Mouse (Mus musculus) granulocyte monocyte progenitor cell, adult 5-6 weeks (primary cell): ENCODE results near the gene Noct. TPM values are rescaled to one million over a fixed set of nuclear protein-coding genes. Genes with fewer than 3 reads are reported as not detected.

Experiments used
- ATAC-seq: replicated peaks from 2 replicates; pipeline ENCODE4 v1.8.0; 2016; ENCODE audit warnings: mild to moderate bottlenecking, moderate TSS enrichment, inconsistent platforms; ENCODE audit not compliant: poor library complexity, severe bottlenecking
- total RNA-seq, 2 experiments: library from RNA; stranded (forward) in 1 of 2; stranded (reverse) in 1 of 2; fragments of 200-712, 200-1000 nt in 1 of 2; fragments of >200 nt in 1 of 2; fragmentation: Nextera tagmentation in 1 of 2; gene quantifications; 2 replicates each; pipeline ENCODE4 v1.2.3; 2014 to 2017

The Noct gene
- total RNA-seq, 2 experiments from 2014 or later, result 7.0 to 13.9 TPM

GRCm38 (mm10) chr3:51228821-51229205 lies 4.6 kb downstream of the Noct start:
- ATAC-seq, result no peak

DNA sequence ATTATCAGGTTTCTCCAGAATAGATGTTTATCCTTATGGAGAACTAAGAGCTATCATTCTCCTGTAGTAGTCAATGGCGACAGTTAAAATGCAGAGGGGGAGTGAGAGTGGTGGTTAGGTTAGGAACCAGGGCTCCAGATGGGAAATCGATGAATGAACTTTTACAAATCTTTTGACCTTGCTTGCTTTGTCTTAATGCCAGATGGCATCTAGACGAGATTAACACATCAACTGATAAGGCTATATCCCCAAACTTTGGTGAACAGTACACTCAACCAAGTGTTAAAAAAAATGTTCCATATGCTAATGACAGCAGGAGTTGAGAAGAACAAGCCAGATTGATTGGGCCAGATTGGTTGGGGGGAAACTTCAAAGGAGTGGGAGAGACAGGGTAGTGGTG lies 5.0 kb downstream of the Noct start:
- no peak for ATAC-seq

DNA sequence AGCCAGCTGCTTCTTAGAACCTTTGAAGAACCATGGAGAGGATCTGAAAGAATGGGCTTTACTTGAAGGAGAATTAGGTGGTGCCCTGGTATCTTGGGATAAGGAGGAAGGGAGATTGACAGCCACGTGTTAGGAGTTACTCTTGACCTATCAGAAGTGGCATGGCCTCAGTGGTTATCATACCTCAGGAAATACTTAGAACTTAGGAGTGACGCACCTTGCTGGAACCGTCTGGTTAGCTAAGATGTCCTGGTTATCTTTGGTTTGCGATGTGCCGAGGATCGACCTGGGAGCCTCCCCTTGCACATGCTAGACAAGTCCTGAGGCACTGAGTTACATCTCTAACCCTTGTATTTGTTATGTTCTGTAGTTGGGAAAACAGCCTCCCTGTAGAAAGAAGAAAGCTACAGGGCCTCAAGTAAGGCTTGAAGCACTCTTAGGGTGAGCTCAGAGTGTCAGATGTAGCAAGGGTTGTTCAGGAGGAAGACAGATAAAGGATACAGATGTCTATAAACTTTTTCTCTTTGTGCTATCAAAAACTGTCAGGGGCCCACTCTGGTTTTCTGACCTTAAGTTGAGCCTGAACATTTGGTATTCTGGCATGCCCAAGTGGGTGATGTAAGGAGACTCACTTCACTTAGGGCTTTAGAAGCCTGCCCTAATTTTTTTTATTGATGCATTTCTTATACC lies 6.0 kb downstream of the Noct start:
- ATAC-seq, result no peak

GRCm38 (mm10) chr3:51230886-51231285 lies 6.6 kb downstream of the Noct start:
- no peak for ATAC-seq

DNA sequence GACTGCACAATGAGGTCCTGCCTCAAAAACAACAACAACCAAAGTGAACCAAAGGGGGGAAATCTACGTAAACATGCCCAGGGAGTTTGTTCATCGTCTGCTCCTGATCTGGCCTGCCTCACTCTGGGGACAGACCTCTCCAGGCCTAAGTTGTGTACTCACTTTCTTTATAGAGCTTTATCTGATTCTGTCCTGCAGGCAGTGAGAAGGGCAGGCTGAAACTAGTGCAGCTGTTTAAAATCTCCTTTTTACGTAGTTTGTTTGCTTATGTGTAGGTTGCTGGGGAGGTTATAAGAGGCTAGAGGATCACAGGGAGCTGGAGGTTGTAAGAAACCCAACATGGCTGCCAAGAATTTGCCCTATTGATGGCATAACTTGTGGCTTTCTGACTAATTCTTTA lies 7.3 kb downstream of the Noct start:
- ATAC-seq, result no peak

DNA sequence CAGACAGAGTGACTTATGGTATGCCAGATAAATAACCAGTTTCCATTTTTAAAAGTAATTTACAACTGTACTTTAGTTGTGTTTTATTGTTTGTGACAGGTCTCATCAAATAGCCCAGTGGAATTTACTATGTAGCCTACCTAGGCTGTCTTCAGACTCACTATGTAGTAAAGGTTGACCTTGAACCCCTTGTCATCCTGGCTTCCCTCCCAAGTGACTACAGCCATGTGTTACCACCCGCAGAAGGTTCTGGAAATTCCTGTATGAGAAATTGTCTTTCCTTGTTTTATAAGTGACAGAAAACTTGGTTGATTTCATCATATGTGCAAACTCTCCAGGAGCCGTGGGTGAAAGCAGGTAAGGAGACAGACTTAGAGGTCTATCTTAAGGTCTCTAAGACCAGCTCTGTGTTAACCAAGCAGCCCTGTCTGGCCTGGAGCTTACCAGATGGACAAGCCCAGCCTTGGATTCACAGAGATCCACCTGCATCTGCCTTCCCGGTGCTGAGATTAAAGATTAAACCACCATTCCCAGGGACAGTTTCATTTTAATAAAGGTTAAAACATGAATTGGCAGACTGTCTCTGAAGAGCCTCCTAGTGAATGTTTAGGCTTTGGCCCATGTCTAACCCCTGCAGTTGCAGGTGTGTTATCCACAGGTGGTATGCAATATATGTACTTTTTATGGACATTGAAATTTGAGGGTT lies 8.1 kb downstream of the Noct start:
- no peak for ATAC-seq

- no peak for ATAC-seq
These were observed 9.2 kb downstream of the Noct start for GRCm38 (mm10) chr3:51233474-51233873.

- peak; percentile 84 for ATAC-seq
These were observed 9.9 kb downstream of the Noct start for GRCm38 (mm10) chr3:51233918-51234751.

DNA sequence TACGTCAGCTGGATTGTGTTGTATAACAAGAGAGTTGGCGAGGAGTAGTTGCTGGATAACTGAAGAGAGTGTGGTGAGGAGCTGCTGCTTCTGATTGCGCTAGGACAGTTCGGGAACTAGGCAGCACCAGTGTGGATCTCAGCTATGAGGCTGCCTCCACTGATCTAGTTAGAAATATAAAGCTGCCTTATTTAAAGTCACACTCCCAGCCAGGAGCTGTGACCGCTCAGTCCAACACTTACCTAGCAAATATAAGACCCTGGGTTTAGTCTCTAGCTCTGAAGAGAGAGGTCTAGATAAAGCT lies 10.5 kb downstream of the Noct start:
- ATAC-seq, result peak; percentile 8; the same call in 1 of the 2 replicates

DNA sequence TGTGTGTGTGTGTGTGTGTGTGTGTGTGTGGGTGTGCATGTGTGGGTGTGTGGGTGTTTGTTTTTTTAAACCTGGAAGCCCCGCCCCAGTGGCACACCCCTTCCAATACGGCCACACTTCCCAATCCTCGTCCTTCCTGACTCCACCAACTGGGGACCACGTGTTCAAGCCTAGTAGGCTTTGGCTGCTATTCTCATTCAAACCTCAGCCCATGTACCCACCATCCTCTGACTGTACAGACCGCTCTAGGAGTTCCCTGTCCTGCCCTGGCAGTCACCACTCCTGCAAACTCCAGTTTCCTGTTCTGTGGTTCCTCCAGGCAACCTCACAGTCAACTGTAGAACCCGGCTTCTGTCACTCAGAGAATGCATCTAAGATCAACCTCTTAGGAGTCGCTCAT lies 14.3 kb downstream of the Noct start:
- ATAC-seq, result peak; percentile 87

DNA sequence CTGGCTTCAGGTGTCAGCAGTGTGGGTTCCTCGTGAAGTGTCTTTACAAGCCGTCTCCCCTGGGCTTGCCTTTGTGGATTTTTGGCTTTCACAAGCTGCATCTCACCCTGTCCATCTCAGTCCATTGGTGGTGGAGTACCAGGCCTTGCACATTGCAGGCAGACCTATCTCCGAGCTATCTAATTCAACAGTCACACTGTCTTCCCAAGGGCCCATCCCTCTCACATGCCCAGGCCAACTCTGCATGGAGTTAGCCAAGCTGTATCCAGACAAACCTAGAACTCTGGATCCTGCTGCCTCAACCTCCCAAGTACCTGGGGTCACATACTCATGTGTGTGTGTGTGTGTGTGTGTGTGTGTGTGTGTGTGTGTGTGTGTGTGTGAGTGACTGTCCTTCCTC lies 15.3 kb downstream of the Noct start:
- no peak for ATAC-seq

- 0 out of 2 replicates have a peak, but pooled peaks have one; percentile 7 for ATAC-seq
These were observed 23.5 kb downstream of the Noct start for GRCm38 (mm10) chr3:51247704-51248103.

- ATAC-seq, result no peak
These were observed 24.4 kb downstream of the Noct start for GRCm38 (mm10) chr3:51248600-51248999.

DNA sequence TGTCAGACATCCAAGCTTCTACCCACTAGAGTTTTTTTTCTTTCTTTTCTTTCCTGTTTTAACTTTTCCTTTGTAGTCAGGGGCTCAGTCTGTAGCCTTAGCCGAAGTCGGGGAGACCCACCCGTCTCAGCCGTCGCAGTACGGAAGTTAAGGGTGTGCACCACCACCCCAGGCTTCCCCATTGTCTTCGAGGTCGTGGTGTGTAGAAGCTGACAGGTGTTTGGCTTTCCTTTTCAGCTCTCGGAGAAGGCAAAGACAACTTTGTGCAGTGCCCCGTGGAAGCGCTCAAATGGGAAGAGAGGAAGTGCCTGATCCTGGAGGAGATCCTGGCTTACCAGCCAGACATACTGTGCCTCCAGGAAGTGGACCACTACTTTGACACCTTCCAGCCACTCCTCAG lies 25.2 kb downstream of the Noct start:
- no peak for ATAC-seq

DNA sequence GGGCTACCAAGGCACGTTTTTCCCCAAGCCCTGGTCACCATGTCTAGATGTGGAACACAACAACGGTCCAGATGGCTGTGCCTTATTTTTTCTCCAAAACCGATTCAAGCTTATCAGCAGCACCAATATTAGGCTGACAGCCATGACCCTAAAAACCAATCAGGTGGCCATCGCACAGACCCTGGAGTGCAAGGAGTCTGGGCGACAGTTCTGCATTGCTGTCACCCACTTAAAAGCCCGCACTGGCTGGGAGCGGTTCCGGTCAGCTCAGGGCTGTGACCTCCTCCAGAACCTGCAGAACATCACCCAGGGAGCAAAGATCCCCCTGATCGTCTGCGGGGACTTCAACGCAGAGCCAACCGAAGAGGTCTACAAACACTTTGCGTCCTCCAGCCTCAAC lies 25.6 kb downstream of the Noct start:
- no peak for ATAC-seq

GRCm38 (mm10) chr3:51251057-51251456 lies 26.8 kb downstream of the Noct start:
- no peak for ATAC-seq

- no peak for ATAC-seq
These were observed 28.0 kb downstream of the Noct start for GRCm38 (mm10) chr3:51252223-51252622.

GRCm38 (mm10) chr3:51252689-51253402 lies 28.6 kb downstream of the Noct start:
- ATAC-seq, result no peak

- peak; percentile 93 for ATAC-seq
These were observed 30.5 kb downstream of the Noct start for GRCm38 (mm10) chr3:51254784-51255183.

DNA sequence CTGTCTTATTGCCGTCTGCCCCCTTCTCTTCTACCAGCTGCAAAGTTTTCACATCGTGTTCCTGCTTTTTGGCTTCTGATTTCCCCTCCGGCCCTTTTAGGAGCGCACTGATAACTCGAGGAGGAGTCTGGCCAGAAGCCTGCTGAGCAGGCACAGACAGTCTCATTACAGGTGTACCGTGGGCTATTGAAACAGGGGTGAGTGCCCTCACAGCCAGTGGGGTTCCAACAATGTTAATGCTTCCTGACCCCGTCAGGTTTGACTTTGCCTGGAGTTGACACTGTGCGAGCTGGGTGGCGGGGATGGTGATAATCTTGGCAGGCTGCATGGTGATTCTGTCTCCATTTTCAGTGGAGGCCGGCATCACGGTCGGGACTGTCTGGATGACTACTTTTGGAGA lies 32.2 kb downstream of the Noct start:
- no peak for ATAC-seq

DNA sequence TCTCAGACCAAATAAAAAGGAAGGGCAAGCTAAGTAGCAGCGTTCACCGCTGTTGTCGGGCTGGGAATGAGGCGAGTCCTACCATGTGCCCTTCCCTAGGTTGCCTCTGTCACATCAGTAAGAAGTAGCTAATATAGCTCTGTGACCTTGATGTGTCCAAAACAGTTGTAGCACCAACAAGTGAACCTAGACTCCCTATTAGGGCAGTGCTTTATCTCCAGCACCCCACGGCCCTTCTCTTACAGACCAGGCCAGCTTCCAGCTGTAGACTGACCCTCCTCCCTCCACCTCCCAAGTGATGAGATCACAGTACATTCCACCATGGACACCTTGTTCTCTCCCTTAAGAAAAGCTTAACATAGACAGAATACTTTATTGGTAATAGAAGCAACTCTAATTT lies 33.8 kb downstream of the Noct start:
- no peak for ATAC-seq
